Mouse (Mus musculus): ENCODE results near the gene Washc2. TPM values are rescaled to one million over a fixed set of nuclear protein-coding genes. Genes with fewer than 3 reads are reported as not detected.
"Not testable (repeated sequence)": the region's sequence is repeated elsewhere in the genome, so short reads cannot be mapped to it uniquely, and the experiment has no call there.

Washc2 gene
- polyA plus RNA-seq (2015; fragmentation: Nextera tagmentation; extraction: Ambion mirVana): 11.5 and 12.3 TPM in 2 replicates

DNA sequence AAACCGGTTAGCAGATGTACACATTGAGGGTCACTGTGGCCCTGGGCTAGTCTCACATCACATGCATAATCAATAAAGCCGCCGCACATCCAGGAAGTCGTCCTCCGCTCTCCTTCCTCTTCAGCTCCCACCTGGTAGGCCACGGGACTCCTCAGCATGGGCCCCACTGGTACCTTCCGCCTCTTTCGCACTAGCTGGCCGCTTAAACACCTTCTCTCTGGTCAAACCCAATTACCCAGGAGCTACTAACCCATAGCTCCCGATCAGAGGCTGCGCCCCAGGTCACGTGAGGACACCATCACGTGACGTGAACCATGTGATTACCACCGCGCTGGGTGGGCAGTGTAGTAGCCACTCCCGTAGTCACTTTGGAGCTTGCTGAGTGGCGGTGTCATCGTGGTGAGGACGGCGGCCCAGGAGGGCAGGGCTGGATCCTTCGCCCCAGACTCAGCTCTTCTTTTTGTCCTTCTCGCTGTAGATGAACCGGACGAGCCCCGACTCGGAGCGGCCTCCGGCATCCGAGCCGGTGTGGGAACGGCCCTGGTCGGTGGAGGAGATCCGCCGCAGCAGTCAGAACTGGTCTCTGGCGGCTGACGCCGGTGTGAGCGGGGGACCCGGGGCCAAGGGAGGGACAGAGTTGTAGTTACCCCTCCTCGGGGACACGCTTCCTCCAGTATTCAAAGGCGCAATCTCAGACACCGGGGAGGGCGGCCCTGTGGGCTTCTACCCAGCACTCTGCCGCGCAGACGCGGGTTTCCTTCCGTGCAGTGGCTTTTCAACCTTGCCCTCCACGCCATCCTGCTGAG is at the start of gene Washc2:
Washc2 (plus strand) TSS at position 310 of the 806 bp plus-strand sequence.
- H3K9me3 ChIP-seq (ENCODE audit: low read length): no peaks in the 10 kb centered on the region
- peaks cover 21% of the 10 kb centered on the region for H3K36me3 ChIP-seq (replicated peaks; ENCODE audit: insufficient read depth, low read length)
- peak; percentile 95 for DNase-seq
- H3K9ac ChIP-seq (replicated peaks): peak within 1 kb of the TSS; percentile 78
- peaks cover 17% of the 10 kb centered on the region for H3K4me1 ChIP-seq (ENCODE audit: insufficient read depth)
- peak within 1 kb of the TSS; percentile 87 for H3K27ac ChIP-seq (ENCODE audit: low read depth)
- WGBS (ENCODE audit: insufficient replicate concordance): under 1% methylated on average over 51 of the region's 51 CpGs
- TF ChIP-seq CTCF (IDR thresholded peaks at IDR 0.05; ENCODE audit: low read depth) (no peak), EP300 (IDR thresholded peaks at IDR 0.05; ENCODE audit: low read depth) (no peak)
- peak; percentile 98 for ATAC-seq
- H3K27me3 ChIP-seq (ENCODE audit: insufficient read depth, low read length): no peaks in the 10 kb centered on the region
- peak within 1 kb of the TSS; percentile 87 for H3K4me2 ChIP-seq (ENCODE audit: low read depth, low read length)
- peak within 1 kb of the TSS; percentile 70 for H3K4me3 ChIP-seq (ENCODE audit: low read depth, low read length)

DNA sequence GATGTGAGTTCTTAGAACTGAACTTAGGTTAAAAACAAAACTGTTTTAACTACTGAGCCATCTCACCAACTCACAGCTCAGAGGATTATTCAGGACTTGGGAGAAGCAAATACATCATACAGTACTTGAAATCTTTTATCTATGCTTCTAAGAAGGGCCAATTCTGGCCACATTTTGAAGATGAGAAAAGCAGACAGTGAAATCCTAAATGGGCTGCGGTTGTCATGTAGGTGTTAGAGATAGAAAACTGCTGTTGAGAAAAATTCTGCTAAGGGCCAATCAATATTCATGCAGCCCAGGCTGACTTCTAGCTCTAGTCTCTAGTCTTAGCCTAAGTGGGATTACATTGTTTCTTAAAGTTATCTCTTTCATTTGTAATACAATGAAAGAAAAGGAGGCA is 41.5 kb upstream of the Washc2 start:
- H3K9me3 ChIP-seq (ENCODE audit: low read length): no peaks in the 10 kb centered on the region
- no peak overlapping the region for H3K4me3 ChIP-seq (ENCODE audit: low read depth, low read length)
- no peak for TF ChIP-seq EP300 (IDR thresholded peaks at IDR 0.05; ENCODE audit: low read depth)
- no peak for TF ChIP-seq CTCF (IDR thresholded peaks at IDR 0.05; ENCODE audit: low read depth)
- no peaks in the 10 kb centered on the region for H3K4me1 ChIP-seq (ENCODE audit: insufficient read depth)
- DNase-seq (no peak), ATAC-seq (no peak)
- H3K36me3 ChIP-seq (replicated peaks; ENCODE audit: insufficient read depth, low read length): no peaks in the 10 kb centered on the region; the same call in 1 of the 2 replicates
- H3K27me3 ChIP-seq (ENCODE audit: insufficient read depth, low read length): no peaks in the 10 kb centered on the region
- H3K27ac ChIP-seq (ENCODE audit: low read depth): no peak overlapping the region
- H3K4me2 ChIP-seq (ENCODE audit: low read depth, low read length): no peak overlapping the region
- 85% methylated on average over 1 of the region's 1 CpGs for WGBS (ENCODE audit: insufficient replicate concordance)
- H3K9ac ChIP-seq (replicated peaks): no peak overlapping the region

DNA sequence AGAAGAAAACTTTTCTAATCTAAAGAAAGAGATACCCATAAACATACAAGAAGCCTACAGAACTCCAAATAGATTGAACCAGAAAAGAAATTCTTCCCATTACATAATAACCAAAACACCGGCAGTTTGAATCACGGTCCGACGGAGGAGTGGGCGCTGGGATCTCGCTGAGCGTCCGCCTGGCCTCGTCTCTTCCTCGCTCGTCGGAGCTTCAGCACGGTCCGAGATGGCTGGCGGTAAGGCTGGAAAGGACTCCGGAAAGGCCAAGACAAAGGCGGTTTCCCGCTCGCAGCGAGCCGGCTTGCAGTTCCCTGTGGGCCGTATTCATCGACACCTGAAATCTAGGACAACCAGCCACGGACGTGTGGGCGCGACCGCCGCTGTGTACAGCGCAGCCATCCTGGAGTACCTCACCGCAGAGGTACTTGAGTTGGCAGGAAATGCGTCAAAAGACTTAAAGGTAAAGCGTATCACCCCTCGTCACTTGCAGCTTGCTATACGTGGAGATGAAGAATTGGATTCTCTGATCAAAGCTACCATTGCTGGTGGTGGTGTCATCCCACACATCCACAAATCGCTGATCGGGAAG is 34.2 kb upstream of the Washc2 start:
- not testable (repeated sequence) for H3K4me3 ChIP-seq (ENCODE audit: low read depth, low read length); H3K9me3 ChIP-seq (ENCODE audit: low read length); H3K27me3 ChIP-seq (ENCODE audit: insufficient read depth, low read length); H3K4me1 ChIP-seq (ENCODE audit: insufficient read depth); H3K4me2 ChIP-seq (ENCODE audit: low read depth, low read length); H3K9ac ChIP-seq (replicated peaks); DNase-seq; H3K36me3 ChIP-seq (replicated peaks; ENCODE audit: insufficient read depth, low read length); ATAC-seq; H3K27ac ChIP-seq (ENCODE audit: low read depth)
- WGBS (ENCODE audit: insufficient replicate concordance): 78% methylated on average over 34 of the region's 37 CpGs

DNA sequence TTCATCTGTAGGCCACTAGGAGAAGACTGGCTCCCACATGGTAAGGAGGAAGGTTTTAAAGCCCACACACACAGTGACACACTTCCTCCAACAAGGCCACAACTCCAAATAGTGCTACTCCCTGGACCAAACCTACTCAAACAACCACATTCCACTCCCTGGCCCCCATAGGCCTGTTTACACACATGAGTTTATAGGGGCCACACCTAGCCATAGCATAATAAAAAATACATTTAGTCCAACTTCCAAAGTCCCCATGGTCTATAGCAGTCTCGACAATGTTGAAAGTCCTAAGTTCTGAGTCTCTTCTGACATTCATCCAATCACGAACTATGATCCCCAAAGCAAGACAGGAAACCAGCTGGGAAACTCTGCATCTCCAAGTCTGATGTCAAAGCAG is 29.5 kb upstream of the Washc2 start:
- 77% methylated on average over 2 of the region's 2 CpGs for WGBS (ENCODE audit: insufficient replicate concordance)
- TF ChIP-seq CTCF (IDR thresholded peaks at IDR 0.05; ENCODE audit: low read depth) (no peak), EP300 (IDR thresholded peaks at IDR 0.05; ENCODE audit: low read depth) (no peak)

DNA sequence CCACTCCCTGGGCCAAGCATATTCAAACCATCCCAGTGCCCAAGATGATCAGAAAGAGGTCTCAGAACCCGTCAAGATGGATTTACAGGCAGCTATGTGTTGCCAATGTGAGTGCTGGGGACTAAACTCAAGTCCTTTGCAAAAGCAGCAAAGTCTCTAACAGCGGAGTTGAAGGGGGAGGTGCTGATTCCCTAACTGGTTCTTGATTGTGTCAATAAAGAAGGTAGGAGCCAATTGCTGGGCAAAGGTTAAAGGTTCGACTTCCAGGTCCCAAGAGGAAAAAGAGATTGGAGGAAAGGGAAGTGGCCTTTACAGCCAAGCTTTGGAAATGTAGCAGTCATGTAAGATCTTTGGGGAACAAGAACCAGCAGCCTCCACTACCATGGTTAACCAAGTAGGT is 27.1 kb upstream of the Washc2 start:
- Histone ChIP-seq H3K9ac (replicated peaks) (no peak overlapping the region), H3K4me2 (ENCODE audit: low read depth, low read length) (peak overlapping the region; percentile 27; the same call in 1 of the 2 replicates), H3K4me3 (ENCODE audit: low read depth, low read length) (no peak overlapping the region), H3K36me3 (replicated peaks; ENCODE audit: insufficient read depth, low read length) (no peaks in the 10 kb centered on the region; the same call in 1 of the 2 replicates), H3K9me3 (ENCODE audit: low read length) (no peaks in the 10 kb centered on the region), H3K27ac (ENCODE audit: low read depth) (peak overlapping the region; percentile 66), H3K27me3 (ENCODE audit: insufficient read depth, low read length) (no peaks in the 10 kb centered on the region), H3K4me1 (ENCODE audit: insufficient read depth) (peaks cover 6% of the 10 kb centered on the region; the same call in 1 of the 2 replicates)
- WGBS (ENCODE audit: insufficient replicate concordance): 57% methylated on average over 3 of the region's 3 CpGs
- no peak for TF ChIP-seq CTCF (IDR thresholded peaks at IDR 0.05; ENCODE audit: low read depth)
- no peak for TF ChIP-seq EP300 (IDR thresholded peaks at IDR 0.05; ENCODE audit: low read depth)
- DNase-seq (no peak), ATAC-seq (peak; percentile 72)

More for the DNA sequence above, 29.5 kb upstream of the Washc2 start:
- Histone ChIP-seq H3K27me3 (ENCODE audit: insufficient read depth, low read length) (no peaks in the 10 kb centered on the region), H3K4me2 (ENCODE audit: low read depth, low read length) (no peak overlapping the region), H3K4me3 (ENCODE audit: low read depth, low read length) (no peak overlapping the region), H3K9ac (replicated peaks) (no peak overlapping the region), H3K4me1 (ENCODE audit: insufficient read depth) (peaks cover 6% of the 10 kb centered on the region; the same call in 1 of the 2 replicates), H3K36me3 (replicated peaks; ENCODE audit: insufficient read depth, low read length) (no peaks in the 10 kb centered on the region; the same call in 1 of the 2 replicates), H3K9me3 (ENCODE audit: low read length) (no peaks in the 10 kb centered on the region), H3K27ac (ENCODE audit: low read depth) (no peak overlapping the region)
- DNase-seq: no peak
- ATAC-seq: no peak

DNA sequence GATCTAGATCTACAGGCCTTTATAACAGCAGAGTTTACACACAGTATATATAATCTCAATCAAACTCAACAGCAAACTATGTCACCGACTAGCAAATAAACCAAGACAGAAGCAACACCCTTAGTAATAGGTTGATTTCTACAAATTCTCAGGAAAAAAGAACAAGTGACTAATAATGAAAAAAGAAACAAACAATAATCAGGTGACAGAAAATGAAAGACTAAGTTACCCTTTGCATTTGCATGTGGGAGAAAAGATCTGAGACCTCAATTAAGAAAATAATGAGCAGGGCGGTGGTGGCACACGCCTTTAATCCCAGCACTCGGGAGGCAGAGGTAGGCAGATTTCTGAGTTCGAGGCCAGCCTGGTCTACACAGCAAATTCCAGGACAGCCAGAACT is 24.3 kb upstream of the Washc2 start:
- TF ChIP-seq CTCF (IDR thresholded peaks at IDR 0.05; ENCODE audit: low read depth) (no peak), EP300 (IDR thresholded peaks at IDR 0.05; ENCODE audit: low read depth) (no peak)
- WGBS (ENCODE audit: insufficient replicate concordance): 83% methylated on average over 5 of the region's 5 CpGs
- H3K9ac ChIP-seq (replicated peaks): no peak overlapping the region
- no peaks in the 10 kb centered on the region for H3K9me3 ChIP-seq (ENCODE audit: low read length)
- DNase-seq (no peak), ATAC-seq (no peak)
- H3K27me3 ChIP-seq (ENCODE audit: insufficient read depth, low read length): no peaks in the 10 kb centered on the region
- no peak overlapping the region for H3K4me2 ChIP-seq (ENCODE audit: low read depth, low read length)
- H3K4me1 ChIP-seq (ENCODE audit: insufficient read depth): peaks cover 8% of the 10 kb centered on the region
- no peak overlapping the region for H3K4me3 ChIP-seq (ENCODE audit: low read depth, low read length)
- no peak overlapping the region for H3K27ac ChIP-seq (ENCODE audit: low read depth)
- H3K36me3 ChIP-seq (replicated peaks; ENCODE audit: insufficient read depth, low read length): no peaks in the 10 kb centered on the region; the same call in 1 of the 2 replicates

Data from liver, postnatal 0 days (tissue).